Comparison of ENCODE assay signal across 9 mouse cellular contexts in the genomic region with DNA sequence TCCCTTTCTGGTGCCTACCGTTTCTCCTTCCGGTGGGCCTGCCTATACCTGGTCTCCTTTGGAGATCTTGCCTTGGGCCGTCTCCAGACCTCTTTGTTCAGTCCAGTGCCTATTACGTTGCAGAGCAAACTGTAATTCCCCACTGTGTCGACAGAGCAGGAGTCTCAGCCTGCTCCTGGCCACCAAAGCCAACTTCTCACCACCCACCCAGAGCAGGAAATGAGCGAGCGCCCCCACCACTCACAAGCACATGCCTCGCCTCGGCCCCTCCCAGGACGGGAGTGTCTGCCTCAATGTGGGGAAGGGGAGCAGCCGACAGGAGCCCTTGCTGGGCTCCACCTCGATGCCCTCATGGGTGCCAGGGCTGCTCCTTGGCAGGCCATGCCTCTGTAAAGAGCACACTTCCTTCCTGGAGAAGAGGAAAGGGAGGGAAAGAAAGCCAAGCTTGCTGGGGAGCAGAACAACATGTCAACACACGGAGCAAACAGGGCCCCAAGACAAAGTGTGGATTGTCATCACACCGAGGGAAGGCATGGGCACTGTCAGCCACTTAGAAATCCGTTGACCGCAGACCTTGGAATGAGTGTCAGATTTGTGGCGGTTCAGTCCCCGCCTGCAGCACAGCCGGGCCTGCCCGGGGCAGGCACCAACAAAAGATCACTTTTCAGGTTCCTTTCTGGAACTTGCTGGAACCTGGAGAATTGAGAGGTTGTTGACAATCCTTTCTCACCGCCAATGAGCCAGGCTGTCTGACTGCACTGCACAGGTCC. TPM values are rescaled to one million over a fixed set of nuclear protein-coding genes. Genes with fewer than 3 reads are reported as not detected.
DNase-seq lines count a peak whose midpoint lies in the region; ATAC-seq and TF ChIP-seq lines count a peak whose summit lies in the region.
"Had no signal": no experiment of that assay in that cellular context is flagged by ENCODE, and none has a peak within 500 bp of the region (broad histone marks: within the 10 kb centered on the region; RNA-seq: fewer than 3 reads in every experiment).

No protein-coding gene starts in this region.

- intact Hi-C loops in left cerebral cortex, adult 2 months (cut with DNase I) = no loop called here

- H3K27me3 ChIP-seq in limb, embryonic 12.5 days = no peaks in the 10 kb centered on the region
- H3K27me3 ChIP-seq: liver, embryonic 15.5 days had no signal

- no peak for TF ChIP-seq CTCF in left cerebral cortex, adult 2 months (IDR thresholded peaks at IDR 0.05)
- no peak for TF ChIP-seq CTCF in embryonic fibroblast, embryonic 13.5 days (IDR thresholded peaks at IDR 0.05; ENCODE audit: borderline replicate concordance, insufficient read depth, low read length)

- 69% methylated on average over 21 of the region's 21 CpGs for WGBS in limb, embryonic 12.5 days

- no peak overlapping the region for H3K4me3 ChIP-seq in left cerebral cortex, adult 2 months
- no peak overlapping the region for H3K4me3 ChIP-seq in embryonic fibroblast, embryonic 13.5 days (ENCODE audit: insufficient read depth, low read length)
- no peak overlapping the region for H3K4me3 ChIP-seq in limb, embryonic 12.5 days (replicated peaks)
- H3K4me3 ChIP-seq: liver, embryonic 15.5 days had no signal

- H3K27ac ChIP-seq in left cerebral cortex, adult 2 months = peak overlapping the region; percentile 8; the same call in 1 of the 2 replicates
- H3K27ac ChIP-seq in embryonic fibroblast, embryonic 13.5 days (ENCODE audit: insufficient read depth, low read length) = peak overlapping the region; percentile 60
- H3K27ac ChIP-seq in limb, embryonic 12.5 days = peak overlapping the region; percentile 50

- no peak overlapping the region for H3K4me2 ChIP-seq in limb, embryonic 12.5 days
- H3K4me2 ChIP-seq: liver, embryonic 15.5 days had no signal

- DNase-seq in left cerebral cortex, adult 2 months (ENCODE audit: extremely low spot score in 1 of 2, low spot score in 2 of 2) = no peak
- no peak for DNase-seq in left cerebral cortex, adult 11 months (ENCODE audit: low spot score)
- peak; percentile 27 for DNase-seq in thymus, postnatal 0 days (ENCODE audit: low spot score)
- no peak for DNase-seq in right cerebral cortex, postnatal 25 days
- no peak for DNase-seq in layer of hippocampus, postnatal 10 days (ENCODE audit: low spot score in 2 of 2)
- DNase-seq in left cerebral cortex, adult 18-20 months (ENCODE audit: low spot score in 2 of 2) = no peak

- H3K36me3 ChIP-seq in limb, embryonic 12.5 days = peaks cover 77% of the 10 kb centered on the region
- H3K36me3 ChIP-seq: liver, embryonic 15.5 days had no signal

- ATAC-seq in limb, embryonic 12.5 days (ENCODE audit: insufficient number of reproducible peaks, insufficient read depth, low FRiP score, low TSS enrichment, low read depth) = no peak

- TF ChIP-seq POLR2A in embryonic fibroblast, embryonic 13.5 days (IDR thresholded peaks at IDR 0.05; ENCODE audit: low read depth, low read length) = no peak

- H3K9me3 ChIP-seq in limb, embryonic 12.5 days = no peaks in the 10 kb centered on the region
- H3K9me3 ChIP-seq: liver, embryonic 15.5 days had no signal

- H3K4me1 ChIP-seq in embryonic fibroblast, embryonic 13.5 days (ENCODE audit: control insufficient read depth, insufficient read depth, low read length) = peaks cover 30% of the 10 kb centered on the region
- H3K4me1 ChIP-seq in limb, embryonic 12.5 days (replicated peaks) = peaks cover 32% of the 10 kb centered on the region

- no peak overlapping the region for H3K9ac ChIP-seq in limb, embryonic 12.5 days (replicated peaks)
- H3K9ac ChIP-seq: liver, embryonic 15.5 days had no signal

RNA-seq across cellular contexts. Expression of gene Trim8, which starts 22.0 kb away (rescaled TPM):
- 100 to 1,000 TPM; 114 to 121 TPM for total RNA-seq in left cerebral cortex, adult 2 months (2021)
- 22.1 and 25.9 TPM in 2 replicates for polyA plus RNA-seq in embryonic fibroblast, embryonic 13.5 days (2011; ENCODE audit: insufficient read length, low read depth, missing spikeins)
- polyA plus RNA-seq in limb, embryonic 12.5 days (2016; fragmentation: Nextera tagmentation; extraction: Ambion mirVana) = 17.3 and 21.5 TPM in 2 replicates
- 20.4 and 23.6 TPM in 2 replicates for polyA plus RNA-seq in thymus, postnatal 0 days (2015; fragmentation: Nextera tagmentation; extraction: Ambion mirVana)
- total RNA-seq in layer of hippocampus, postnatal 10 days (2021) = 100 to 1,000 TPM; 108 to 111 TPM
- total RNA-seq in left cerebral cortex, adult 18-20 months (2021) = 100 to 1,000 TPM; 119 to 120 TPM

Comparison
In these comparisons a context has a peak if more than half of its experiments do, and no peak if none do; other contexts are left out.
1. H3K27ac ChIP-seq: peak in every context shown above with its lines; median percentile 60 in embryonic fibroblast, embryonic 13.5 days; 50 in limb, embryonic 12.5 days; 8 in left cerebral cortex, adult 2 months.